Mouse (Mus musculus) liver, embryonic 12.5 days (tissue): ENCODE data around the gene Igf2. TPM values are rescaled to one million over a fixed set of nuclear protein-coding genes. Genes with fewer than 3 reads are reported as not detected.

Experiments
- ATAC-seq: fragments of 200-750 bp; cut with Nextera tagmentation; 2 replicates; pipeline ENCODE4 v1.8.0; 2017; ENCODE audit warnings: moderate number of reproducible peaks, mild to moderate bottlenecking, moderate library complexity
- H3K27ac ChIP-seq: fragments of 300-500 bp; sonication (generic); 2 replicates; pipeline ENCODE4 v1.5.1; 2016; ENCODE audit warnings: mild to moderate bottlenecking
- H3K27me3 ChIP-seq: fragments of 300-500 bp; sonication (generic); replicated peaks from 2 replicates; pipeline ENCODE4 v1.6.1; 2016; ENCODE audit warnings: mild to moderate bottlenecking, moderate library complexity
- H3K36me3 ChIP-seq: fragments of 300-500 bp; sonication (generic); 2 replicates; pipeline ENCODE4 v1.6.1; 2016; ENCODE audit warnings: mild to moderate bottlenecking, moderate library complexity
- H3K4me1 ChIP-seq: fragments of 300-500 bp; sonication (generic); 2 replicates; pipeline ENCODE4 v1.6.1; 2016
- H3K4me2 ChIP-seq: fragments of 300-500 bp; sonication (generic); 2 replicates; pipeline ENCODE4 v1.6.1; 2016; ENCODE audit warnings: mild to moderate bottlenecking, moderate library complexity
- H3K4me3 ChIP-seq: fragments of 300-500 bp; sonication (generic); 2 replicates; pipeline ENCODE4 v1.5.1; 2016; ENCODE audit warnings: mild to moderate bottlenecking, moderate library complexity
- H3K9ac ChIP-seq: fragments of 300-500 bp; sonication (generic); 2 replicates; pipeline ENCODE4 v1.6.1; 2016; ENCODE audit warnings: mild to moderate bottlenecking, moderate library complexity
- H3K9me3 ChIP-seq: fragments of 300-500 bp; sonication (generic); replicated peaks from 2 replicates; pipeline ENCODE4 v1.6.1; 2016; ENCODE audit warnings: mild to moderate bottlenecking, moderate library complexity
- WGBS: fragments of 180-500 bp; shearing (Covaris S2); methylation state at CpG from one replicate; pipeline ENCODE4 v1.1.7; 2016; ENCODE audit not compliant: insufficient replicate concordance; 5-methylcytosine and 5-hydroxymethylcytosine counted together
- polyA plus RNA-seq: library from polyadenylated mRNA; unstranded; fragments of >200 nt; fragmentation: Nextera tagmentation; extraction: Ambion mirVana; gene quantifications from 2 replicates; pipeline ENCODE4 v1.2.1, GENCODE M21; 2016

Igf2 gene
- polyA plus RNA-seq = 354 and 377 TPM in 2 replicates

- Histone ChIP-seq H3K4me3 (no peak within 1 kb of the TSS), H3K4me2 (no peak within 1 kb of the TSS), H3K4me1 (0 out of 2 replicates have a peak, but pooled peaks cover 3% of the 10 kb centered on the region), H3K27me3 (peaks cover 61% of the 10 kb centered on the region), H3K27ac (no peak within 1 kb of the TSS), H3K36me3 (peaks cover 23% of the 10 kb centered on the region), H3K9ac (no peak within 1 kb of the TSS), H3K9me3 (peaks cover 30% of the 10 kb centered on the region)
- WGBS = 33% methylated on average over 2 of the region's 2 CpGs
- no peak for ATAC-seq
These were observed at the start of gene Igf2 for GRCm38 (mm10) chr7:142666659-142667058. Gene Igf2 (minus strand): TSS chr7:142666816.

GRCm38 (mm10) chr7:142714783-142715498 lies 48.3 kb upstream of the Igf2 start:
- no peaks in the 10 kb centered on the region for H3K36me3 ChIP-seq
- H3K27ac ChIP-seq = no peak overlapping the region
- ATAC-seq = no peak
- H3K9ac ChIP-seq = no peak overlapping the region
- H3K27me3 ChIP-seq = no peaks in the 10 kb centered on the region
- WGBS = 18% methylated on average over 8 of the region's 8 CpGs
- H3K4me2 ChIP-seq = no peak overlapping the region
- no peak overlapping the region for H3K4me3 ChIP-seq
- H3K9me3 ChIP-seq = no peaks in the 10 kb centered on the region
- no peaks in the 10 kb centered on the region for H3K4me1 ChIP-seq

GRCm38 (mm10) chr7:142706873-142707272 lies 40.3 kb upstream of the Igf2 start:
- ATAC-seq = no peak
- 58% methylated on average over 2 of the region's 2 CpGs for WGBS
- H3K36me3 ChIP-seq = no peaks in the 10 kb centered on the region

GRCm38 (mm10) chr7:142699334-142699860 lies 32.8 kb upstream of the Igf2 start:
- no peaks in the 10 kb centered on the region for H3K4me1 ChIP-seq
- no peak overlapping the region for H3K4me3 ChIP-seq
- ATAC-seq = no peak
- H3K27ac ChIP-seq = no peak overlapping the region
- H3K36me3 ChIP-seq = no peaks in the 10 kb centered on the region
- H3K9me3 ChIP-seq = no peaks in the 10 kb centered on the region
- no peak overlapping the region for H3K4me2 ChIP-seq
- H3K27me3 ChIP-seq = no peaks in the 10 kb centered on the region
- H3K9ac ChIP-seq = no peak overlapping the region
- WGBS = 57% methylated on average over 5 of the region's 5 CpGs

More at GRCm38 (mm10) chr7:142706873-142707272, 40.3 kb upstream of the Igf2 start:
- Histone ChIP-seq H3K4me1 (no peaks in the 10 kb centered on the region), H3K9me3 (no peaks in the 10 kb centered on the region), H3K27ac (no peak overlapping the region), H3K27me3 (no peaks in the 10 kb centered on the region), H3K4me2 (no peak overlapping the region), H3K4me3 (no peak overlapping the region), H3K9ac (no peak overlapping the region)

- H3K27me3 ChIP-seq = 0 out of 2 replicates have a peak, but pooled peaks cover 17% of the 10 kb centered on the region
- ATAC-seq = no peak
- H3K4me2 ChIP-seq = no peak overlapping the region
- no peak overlapping the region for H3K27ac ChIP-seq
- no peaks in the 10 kb centered on the region for H3K9me3 ChIP-seq
- 66% methylated on average over 3 of the region's 3 CpGs for WGBS
- no peaks in the 10 kb centered on the region for H3K4me1 ChIP-seq
- no peaks in the 10 kb centered on the region for H3K36me3 ChIP-seq
- H3K9ac ChIP-seq = no peak overlapping the region
- H3K4me3 ChIP-seq = no peak overlapping the region
These were observed 12.0 kb upstream of the Igf2 start for GRCm38 (mm10) chr7:142678611-142679010.

- ATAC-seq = no peak
- peaks cover 10% of the 10 kb centered on the region; the same call in 1 of the 2 replicates for H3K9me3 ChIP-seq
- H3K4me3 ChIP-seq = no peak overlapping the region
- 0 out of 2 replicates have a peak, but pooled peaks cover 17% of the 10 kb centered on the region for H3K27me3 ChIP-seq
- 3% methylated on average over 3 of the region's 3 CpGs for WGBS
- H3K4me2 ChIP-seq = no peak overlapping the region
- H3K27ac ChIP-seq = no peak overlapping the region
- no peaks in the 10 kb centered on the region for H3K36me3 ChIP-seq
- H3K4me1 ChIP-seq = no peaks in the 10 kb centered on the region
- H3K9ac ChIP-seq = no peak overlapping the region
These were observed 9.0 kb upstream of the Igf2 start for GRCm38 (mm10) chr7:142675644-142676043.

- Histone ChIP-seq H3K4me3 (no peak overlapping the region), H3K9ac (no peak overlapping the region), H3K36me3 (no peaks in the 10 kb centered on the region), H3K27me3 (0 out of 2 replicates have a peak, but pooled peaks cover 13% of the 10 kb centered on the region), H3K27ac (no peak overlapping the region), H3K9me3 (peaks cover 14% of the 10 kb centered on the region), H3K4me1 (no peaks in the 10 kb centered on the region), H3K4me2 (no peak overlapping the region)
- WGBS = 58% methylated on average over 6 of the region's 6 CpGs
- no peak for ATAC-seq
These were observed 8.5 kb upstream of the Igf2 start for GRCm38 (mm10) chr7:142675141-142675540.

- Histone ChIP-seq H3K4me1 (no peaks in the 10 kb centered on the region), H3K4me3 (no peak overlapping the region), H3K9ac (no peak overlapping the region), H3K4me2 (no peak overlapping the region), H3K9me3 (peaks cover 30% of the 10 kb centered on the region), H3K36me3 (peaks cover 16% of the 10 kb centered on the region), H3K27ac (no peak overlapping the region), H3K27me3 (peaks cover 7% of the 10 kb centered on the region; the same call in 1 of the 2 replicates)
- no peak for ATAC-seq
- 14% methylated on average over 4 of the region's 4 CpGs for WGBS
These were observed 5.5 kb upstream of the Igf2 start for GRCm38 (mm10) chr7:142672120-142672519.

- no peak overlapping the region for H3K4me3 ChIP-seq
- WGBS = 81% methylated on average over 1 of the region's 1 CpGs
- no peak overlapping the region for H3K27ac ChIP-seq
- peaks cover 17% of the 10 kb centered on the region for H3K27me3 ChIP-seq
- H3K9me3 ChIP-seq = peaks cover 30% of the 10 kb centered on the region
- H3K36me3 ChIP-seq = peaks cover 23% of the 10 kb centered on the region
- H3K9ac ChIP-seq = no peak overlapping the region
- H3K4me2 ChIP-seq = no peak overlapping the region
- H3K4me1 ChIP-seq = no peaks in the 10 kb centered on the region
- ATAC-seq = no peak
These were observed 4.5 kb upstream of the Igf2 start for GRCm38 (mm10) chr7:142671067-142671466.

- Histone ChIP-seq H3K4me2 (no peak within 1 kb of the TSS), H3K9ac (no peak within 1 kb of the TSS), H3K27me3 (peaks cover 28% of the 10 kb centered on the region), H3K27ac (no peak within 1 kb of the TSS), H3K9me3 (peaks cover 30% of the 10 kb centered on the region), H3K36me3 (peaks cover 23% of the 10 kb centered on the region), H3K4me3 (no peak within 1 kb of the TSS), H3K4me1 (0 out of 2 replicates have a peak, but pooled peaks cover 3% of the 10 kb centered on the region)
- WGBS = 75% methylated on average over 23 of the region's 23 CpGs
- no peak for ATAC-seq
These were observed 3.4 kb upstream of the Igf2 start, which contains the start of gene Gm49394 for GRCm38 (mm10) chr7:142669751-142670625. Gene Gm49394 (minus strand): TSS chr7:142669942.

GRCm38 (mm10) chr7:142668328-142668727 lies 1.7 kb upstream of the Igf2 start:
- Histone ChIP-seq H3K9ac (no peak overlapping the region), H3K4me2 (no peak overlapping the region), H3K9me3 (peaks cover 30% of the 10 kb centered on the region), H3K4me3 (no peak overlapping the region), H3K4me1 (0 out of 2 replicates have a peak, but pooled peaks cover 3% of the 10 kb centered on the region), H3K36me3 (peaks cover 23% of the 10 kb centered on the region), H3K27ac (no peak overlapping the region), H3K27me3 (peaks cover 45% of the 10 kb centered on the region)
- WGBS = 65% methylated on average over 1 of the region's 1 CpGs
- ATAC-seq = no peak
